Mouse (Mus musculus): ENCODE measurements at regions not wholly inside any gene's neighbourhood (a gene's known extent, or its start where the extent isn't known, plus 50 kb on each side); places are given as distances from the start of the nearest gene placed in this dataset.

GRCm38 (mm10) chr2:167858346-167858745, 73.5 kb upstream of the Ptpn1 start:
- no peaks in the 10 kb centered on the region for H3K9me3 ChIP-seq
- no peak overlapping the region for H3K4me3 ChIP-seq
- no peaks in the 10 kb centered on the region; the same call in 1 of the 2 replicates for H3K4me1 ChIP-seq
- no peaks in the 10 kb centered on the region for H3K27me3 ChIP-seq (replicated peaks)
- no peak overlapping the region for H3K9ac ChIP-seq
- no peak overlapping the region for H3K27ac ChIP-seq
- no peaks in the 10 kb centered on the region for H3K36me3 ChIP-seq (replicated peaks)
- no peak for ATAC-seq (replicated peaks)
- no peak overlapping the region for H3K4me2 ChIP-seq
- 63% methylated on average over 10 of the region's 10 CpGs for WGBS

- Histone ChIP-seq H3K4me3 (no peak overlapping the region), H3K9ac (no peak overlapping the region), H3K9me3 (no peaks in the 10 kb centered on the region), H3K27ac (no peak overlapping the region), H3K4me2 (no peak overlapping the region), H3K27me3 (replicated peaks) (no peaks in the 10 kb centered on the region), H3K4me1 (no peaks in the 10 kb centered on the region; the same call in 1 of the 2 replicates), H3K36me3 (replicated peaks) (no peaks in the 10 kb centered on the region)
- no peak for ATAC-seq (replicated peaks)
- WGBS = 72% methylated on average over 8 of the region's 8 CpGs
Observed at GRCm38 (mm10) chr2:167857911-167858310, 73.9 kb upstream of the Ptpn1 start.

- no peak for ATAC-seq (replicated peaks)
- WGBS = 86% methylated on average over 10 of the region's 10 CpGs
- Histone ChIP-seq H3K36me3 (replicated peaks) (no peaks in the 10 kb centered on the region), H3K4me3 (no peak overlapping the region), H3K27me3 (replicated peaks) (no peaks in the 10 kb centered on the region), H3K4me2 (no peak overlapping the region), H3K9me3 (no peaks in the 10 kb centered on the region), H3K9ac (no peak overlapping the region), H3K27ac (no peak overlapping the region), H3K4me1 (no peaks in the 10 kb centered on the region; the same call in 1 of the 2 replicates)
Observed at GRCm38 (mm10) chr2:167856920-167857475, 74.9 kb upstream of the Ptpn1 start.

- Histone ChIP-seq H3K27ac (no peak overlapping the region), H3K27me3 (replicated peaks) (no peaks in the 10 kb centered on the region), H3K4me2 (no peak overlapping the region), H3K9me3 (no peaks in the 10 kb centered on the region), H3K4me1 (no peaks in the 10 kb centered on the region; the same call in 1 of the 2 replicates), H3K4me3 (no peak overlapping the region), H3K9ac (no peak overlapping the region), H3K36me3 (replicated peaks) (no peaks in the 10 kb centered on the region)
- WGBS = 42% methylated on average over 3 of the region's 3 CpGs
- ATAC-seq (replicated peaks) = no peak
Observed at GRCm38 (mm10) chr2:167856020-167856419, 75.8 kb upstream of the Ptpn1 start.

GRCm38 (mm10) chr2:167854060-167854459, 77.8 kb upstream of the Ptpn1 start:
- H3K4me3 ChIP-seq = no peak overlapping the region
- H3K9ac ChIP-seq = no peak overlapping the region
- H3K9me3 ChIP-seq = no peaks in the 10 kb centered on the region
- H3K4me2 ChIP-seq = no peak overlapping the region
- WGBS = 86% methylated on average over 1 of the region's 1 CpGs
- H3K36me3 ChIP-seq (replicated peaks) = no peaks in the 10 kb centered on the region
- H3K4me1 ChIP-seq = no peaks in the 10 kb centered on the region
- H3K27me3 ChIP-seq (replicated peaks) = no peaks in the 10 kb centered on the region
- ATAC-seq (replicated peaks) = no peak
- H3K27ac ChIP-seq = no peak overlapping the region

GRCm38 (mm10) chr2:167853411-167853821, 78.4 kb upstream of the Ptpn1 start:
- Histone ChIP-seq H3K4me3 (no peak overlapping the region), H3K9ac (no peak overlapping the region), H3K27ac (no peak overlapping the region), H3K36me3 (replicated peaks) (no peaks in the 10 kb centered on the region), H3K9me3 (no peaks in the 10 kb centered on the region), H3K27me3 (replicated peaks) (no peaks in the 10 kb centered on the region), H3K4me2 (no peak overlapping the region), H3K4me1 (no peaks in the 10 kb centered on the region)
- 89% methylated on average over 8 of the region's 8 CpGs for WGBS
- no peak for ATAC-seq (replicated peaks)

GRCm38 (mm10) chr2:167852582-167852981, 79.3 kb upstream of the Ptpn1 start:
- Histone ChIP-seq H3K9ac (no peak overlapping the region), H3K4me3 (no peak overlapping the region), H3K27me3 (replicated peaks) (no peaks in the 10 kb centered on the region), H3K4me1 (no peaks in the 10 kb centered on the region), H3K27ac (no peak overlapping the region), H3K4me2 (no peak overlapping the region), H3K36me3 (replicated peaks) (no peaks in the 10 kb centered on the region), H3K9me3 (no peaks in the 10 kb centered on the region)
- 83% methylated on average over 9 of the region's 9 CpGs for WGBS
- ATAC-seq (replicated peaks) = no peak

- WGBS = 35% methylated on average over 11 of the region's 11 CpGs
- Histone ChIP-seq H3K36me3 (replicated peaks) (no peaks in the 10 kb centered on the region), H3K4me3 (no peak overlapping the region), H3K9ac (no peak overlapping the region), H3K27ac (no peak overlapping the region), H3K4me1 (no peaks in the 10 kb centered on the region), H3K27me3 (replicated peaks) (no peaks in the 10 kb centered on the region), H3K9me3 (no peaks in the 10 kb centered on the region), H3K4me2 (no peak overlapping the region)
- no peak for ATAC-seq (replicated peaks)
Observed at GRCm38 (mm10) chr2:167851216-167851896, 80.5 kb upstream of the Ptpn1 start.

GRCm38 (mm10) chr2:167849999-167850552, 81.8 kb upstream of the Ptpn1 start:
- no peak for ATAC-seq (replicated peaks)
- no peak overlapping the region for H3K9ac ChIP-seq
- WGBS = 88% methylated on average over 10 of the region's 10 CpGs
- H3K36me3 ChIP-seq (replicated peaks) = no peaks in the 10 kb centered on the region
- H3K4me1 ChIP-seq = no peaks in the 10 kb centered on the region
- no peak overlapping the region for H3K4me3 ChIP-seq
- no peak overlapping the region for H3K27ac ChIP-seq
- no peak overlapping the region for H3K4me2 ChIP-seq
- no peaks in the 10 kb centered on the region for H3K9me3 ChIP-seq
- no peaks in the 10 kb centered on the region for H3K27me3 ChIP-seq (replicated peaks)

- Histone ChIP-seq H3K9me3 (no peaks in the 10 kb centered on the region), H3K9ac (no peak overlapping the region), H3K27ac (no peak overlapping the region), H3K4me1 (no peaks in the 10 kb centered on the region), H3K4me3 (no peak overlapping the region), H3K27me3 (replicated peaks) (no peaks in the 10 kb centered on the region), H3K4me2 (no peak overlapping the region), H3K36me3 (replicated peaks) (no peaks in the 10 kb centered on the region)
- ATAC-seq (replicated peaks) = no peak
- 73% methylated on average over 7 of the region's 7 CpGs for WGBS
Observed at GRCm38 (mm10) chr2:167848468-167849440, 83.1 kb upstream of the Ptpn1 start.

GRCm38 (mm10) chr2:167847281-167848077, 84.4 kb upstream of the Ptpn1 start:
- H3K9ac ChIP-seq = no peak overlapping the region
- H3K27me3 ChIP-seq (replicated peaks) = no peaks in the 10 kb centered on the region
- no peaks in the 10 kb centered on the region for H3K4me1 ChIP-seq
- no peaks in the 10 kb centered on the region for H3K36me3 ChIP-seq (replicated peaks)
- 83% methylated on average over 12 of the region's 12 CpGs for WGBS
- H3K4me2 ChIP-seq = no peak overlapping the region
- H3K4me3 ChIP-seq = no peak overlapping the region
- H3K9me3 ChIP-seq = no peaks in the 10 kb centered on the region
- ATAC-seq (replicated peaks) = no peak
- H3K27ac ChIP-seq = no peak overlapping the region

Data from midbrain, embryonic 15.5 days (tissue).